Mouse (Mus musculus) A20 (cell line): ENCODE measurements at regions not wholly inside any gene's neighbourhood (a gene's known extent, or its start where the extent isn't known, plus 50 kb on each side); places are given as distances from the start of the nearest gene placed in this dataset.

Experiments
- DNase-seq: peaks from one replicate; pipeline ENCODE4 v3.0.0-alpha.2; 2011; ENCODE audit warnings: low read depth, low spot score

DNA sequence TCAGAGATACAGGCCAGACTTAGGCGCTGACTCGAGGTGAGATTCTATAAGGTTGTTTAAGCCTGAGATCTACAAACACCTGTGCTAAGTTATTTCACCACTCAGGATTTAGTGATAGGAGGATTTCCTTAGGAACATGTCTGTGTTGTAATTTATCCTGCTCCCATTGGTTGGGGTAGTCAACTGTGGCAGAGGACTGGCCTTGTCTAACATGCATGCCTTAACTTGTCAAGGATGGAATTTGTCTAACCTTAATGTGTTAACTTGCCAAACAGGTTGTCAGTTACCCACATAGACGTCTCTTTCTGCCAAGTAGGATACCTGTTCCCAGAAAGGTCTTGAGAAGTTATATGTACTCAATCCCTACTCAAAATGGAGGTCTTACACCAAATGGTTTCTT lies 667.3 kb upstream of the Nudt12 start:
- DNase-seq, result no peak

DNA sequence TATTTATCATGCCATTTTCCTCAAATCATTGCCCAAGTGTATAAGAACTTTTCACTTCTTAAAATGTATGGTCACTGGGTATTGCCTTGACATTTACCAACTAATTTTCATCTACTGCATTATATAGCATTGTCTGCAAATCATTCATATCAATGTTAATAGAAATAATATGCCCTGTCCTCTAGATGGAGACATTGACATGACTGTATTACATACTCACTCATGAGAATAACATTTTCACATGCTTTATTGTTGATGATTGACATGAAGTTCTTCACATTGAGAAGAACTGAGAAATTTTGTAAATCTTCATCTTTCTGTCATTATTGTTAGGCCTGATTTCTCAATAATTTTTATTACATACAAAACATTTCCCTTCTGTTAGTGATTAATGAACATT lies 629.4 kb upstream of the Nudt12 start:
- peak; percentile 27 for DNase-seq
